Mouse (Mus musculus) myocyte (in vitro differentiated cells): ENCODE measurements around the gene Gm16253.

Experiments used
- MAX ChIP-seq: IDR thresholded peaks from one replicate; pipeline ENCODE4 v1.6.1; 2011; ENCODE audit warnings: low read depth, mild to moderate bottlenecking, control low read depth
- POLR2A ChIP-seq: IDR thresholded peaks from one replicate; pipeline ENCODE4 v1.6.1; 2011; ENCODE audit warnings: low read depth, mild to moderate bottlenecking, control low read depth, moderate library complexity; ENCODE audit not compliant: insufficient read length
- TCF3 ChIP-seq: IDR thresholded peaks from one replicate; pipeline ENCODE4 v1.6.1; 2011; ENCODE audit warnings: low read depth, control low read depth; ENCODE audit not compliant: insufficient read length

DNA sequence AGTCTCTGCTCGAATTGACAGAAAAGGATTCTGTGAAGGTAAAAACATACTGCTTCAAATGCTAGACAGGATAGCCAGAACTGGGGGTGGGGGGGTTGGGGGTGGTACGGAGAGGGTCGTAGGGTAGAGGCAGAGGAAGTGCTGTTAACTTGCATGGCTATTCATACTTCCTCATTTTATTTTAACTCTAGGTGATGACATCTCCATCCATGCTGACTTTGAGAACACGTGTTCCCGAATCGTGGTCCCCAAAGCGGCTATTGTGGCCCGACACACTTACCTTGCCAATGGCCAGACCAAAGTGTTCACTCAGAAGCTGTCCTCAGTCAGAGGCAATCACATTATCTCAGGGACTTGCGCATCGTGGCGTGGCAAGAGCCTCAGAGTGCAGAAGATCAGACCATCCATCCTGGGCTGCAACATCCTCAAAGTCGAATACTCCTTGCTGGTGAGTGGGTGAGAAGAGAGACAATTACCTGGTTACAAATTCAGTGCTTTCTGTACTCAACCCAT, 17.3 kb upstream of the Gm16253 start:
- no peak for TF ChIP-seq TCF3
- TF ChIP-seq POLR2A: no peak
- no peak for TF ChIP-seq MAX
